Mouse (Mus musculus) retina, postnatal 7 days (tissue): ENCODE results near the gene Ier2.
A peak's percentile ranks its signal among the peaks of the same experiment; 100 is the strongest.

Experiments used
- DNase-seq: peaks from one replicate; pipeline ENCODE4 v3.0.0-alpha.2; 2012; ENCODE audit warnings: low read depth, low spot score

Ier2 gene

GRCm38 (mm10) chr8:84662581-84663065 is at the start of gene Ier2:
Ier2 (minus strand) TSS chr8:84662852.
- DNase-seq, result peak; percentile 92

- no peak for DNase-seq
These were observed 49.5 kb upstream of the Ier2 start for GRCm38 (mm10) chr8:84711933-84712758.

- DNase-seq, result no peak
These were observed 48.7 kb upstream of the Ier2 start for GRCm38 (mm10) chr8:84711312-84711711.

- DNase-seq, result no peak
These were observed 47.3 kb upstream of the Ier2 start for GRCm38 (mm10) chr8:84709931-84710330.

GRCm38 (mm10) chr8:84708774-84709475 is 46.3 kb upstream of the Ier2 start:
- DNase-seq, result peak; percentile 74

- no peak for DNase-seq
These were observed 45.5 kb upstream of the Ier2 start for GRCm38 (mm10) chr8:84708071-84708541.

- no peak for DNase-seq
These were observed 44.7 kb upstream of the Ier2 start for GRCm38 (mm10) chr8:84707267-84707883.

- DNase-seq, result no peak
These were observed 44.1 kb upstream of the Ier2 start for GRCm38 (mm10) chr8:84706610-84707266.

GRCm38 (mm10) chr8:84705960-84706359 is 43.3 kb upstream of the Ier2 start:
- no peak for DNase-seq

GRCm38 (mm10) chr8:84704867-84705831 is 42.5 kb upstream of the Ier2 start:
- DNase-seq, result no peak

GRCm38 (mm10) chr8:84704356-84704755 is 41.7 kb upstream of the Ier2 start:
- DNase-seq, result peak; percentile 69

GRCm38 (mm10) chr8:84703466-84704249 is 41.0 kb upstream of the Ier2 start:
- no peak for DNase-seq

GRCm38 (mm10) chr8:84702963-84703465 is 40.4 kb upstream of the Ier2 start:
- DNase-seq, result no peak

GRCm38 (mm10) chr8:84702561-84702960 is 39.9 kb upstream of the Ier2 start:
- DNase-seq, result no peak

GRCm38 (mm10) chr8:84700941-84701911 is 38.6 kb upstream of the Ier2 start, which contains the start of gene Lyl1:
Lyl1 (plus strand) TSS chr8:84701457.
- DNase-seq, result no peak

GRCm38 (mm10) chr8:84700526-84700925 is 37.9 kb upstream of the Ier2 start:
- DNase-seq, result no peak

- no peak for DNase-seq
These were observed 37.2 kb upstream of the Ier2 start for GRCm38 (mm10) chr8:84699861-84700322.

- DNase-seq, result no peak
These were observed 36.3 kb upstream of the Ier2 start for GRCm38 (mm10) chr8:84698929-84699401.
